Mouse (Mus musculus) heart, embryonic 11.5 days (tissue): Measurements from ENCODE around the gene Pomt1. TPM values are rescaled to one million over a fixed set of nuclear protein-coding genes. Genes with fewer than 3 reads are reported as not detected.

Experiments
- ATAC-seq: fragments of 200-750 bp; cut with Nextera tagmentation; replicated peaks from 2 replicates; pipeline ENCODE4 v1.8.0; 2017; ENCODE audit warnings: moderate library complexity; ENCODE audit not compliant: insufficient number of reproducible peaks, low FRiP score, low TSS enrichment
- H3K27ac ChIP-seq: fragments of 300-500 bp; sonication (generic); 2 replicates; pipeline ENCODE4 v1.5.1; 2014; ENCODE audit warnings: mild to moderate bottlenecking, low read depth, low read length
- H3K27me3 ChIP-seq: fragments of 300-500 bp; sonication (generic); 2 replicates; pipeline ENCODE4 v1.6.1; 2014; ENCODE audit warnings: mild to moderate bottlenecking, low read length, mixed read lengths; ENCODE audit not compliant: control insufficient read depth, insufficient read depth
- H3K36me3 ChIP-seq: fragments of 300-500 bp; sonication (generic); 2 replicates; pipeline ENCODE4 v1.6.1; 2014; ENCODE audit warnings: mild to moderate bottlenecking, low read length, moderate library complexity, mixed read lengths; ENCODE audit not compliant: control insufficient read depth, insufficient read depth
- H3K4me1 ChIP-seq: fragments of 300-500 bp; sonication (generic); 2 replicates; pipeline ENCODE4 v1.6.1; 2014; ENCODE audit warnings: low read length; ENCODE audit not compliant: control insufficient read depth, insufficient read depth
- H3K4me2 ChIP-seq: fragments of 300-500 bp; sonication (generic); 2 replicates; pipeline ENCODE4 v1.6.1; 2014; ENCODE audit warnings: mild to moderate bottlenecking, moderate library complexity
- H3K4me3 ChIP-seq: fragments of 300-500 bp; sonication (generic); 2 replicates; pipeline ENCODE4 v1.5.1; 2014; ENCODE audit warnings: low read depth, low read length
- H3K9ac ChIP-seq: fragments of 300-500 bp; sonication (generic); 2 replicates; pipeline ENCODE4 v1.6.1; 2014; ENCODE audit warnings: mild to moderate bottlenecking, low read depth, low read length, moderate library complexity
- H3K9me3 ChIP-seq: fragments of 300-500 bp; sonication (generic); replicated peaks from 2 replicates; pipeline ENCODE4 v1.6.1; 2016; ENCODE audit warnings: low read length; ENCODE audit not compliant: control insufficient read depth
- WGBS: fragments of 180-500 bp; shearing (Covaris S2); extraction: QIAGEN DNeasy Blood & Tissue Kit; methylation state at CpG from one replicate; pipeline ENCODE4 v1.1.7; 2014; ENCODE audit not compliant: insufficient replicate concordance; 5-methylcytosine and 5-hydroxymethylcytosine counted together
- polyA plus RNA-seq: library from polyadenylated mRNA; unstranded; fragments of >200 nt; fragmentation: Nextera tagmentation; extraction: Ambion mirVana; gene quantifications from 2 replicates; pipeline ENCODE4 v1.2.1, GENCODE M21; 2014

The Pomt1 gene
- polyA plus RNA-seq, 1 experiment from 2014 or later: 15.3 TPM

GRCm38 (mm10) chr2:32200712-32201111 is 35.7 kb upstream of the Pomt1 start:
- no peak overlapping the region for H3K4me2 ChIP-seq
- no peaks in the 10 kb centered on the region for H3K27me3 ChIP-seq
- H3K9me3 ChIP-seq: no peaks in the 10 kb centered on the region
- no peak overlapping the region for H3K9ac ChIP-seq
- H3K27ac ChIP-seq: no peak overlapping the region
- H3K4me3 ChIP-seq: no peak overlapping the region
- 94% methylated on average over 11 of the region's 11 CpGs for WGBS
- H3K4me1 ChIP-seq: no peaks in the 10 kb centered on the region
- peaks cover 73% of the 10 kb centered on the region for H3K36me3 ChIP-seq
- no peak for ATAC-seq

- no peak for ATAC-seq
- no peak overlapping the region for H3K9ac ChIP-seq
- WGBS: 60% methylated on average over 7 of the region's 7 CpGs
- no peaks in the 10 kb centered on the region for H3K9me3 ChIP-seq
- H3K27me3 ChIP-seq: no peaks in the 10 kb centered on the region
- H3K4me1 ChIP-seq: no peaks in the 10 kb centered on the region
- H3K4me3 ChIP-seq: no peak overlapping the region
- no peak overlapping the region for H3K4me2 ChIP-seq
- no peak overlapping the region for H3K27ac ChIP-seq
- peaks cover 73% of the 10 kb centered on the region for H3K36me3 ChIP-seq
These were observed 34.9 kb upstream of the Pomt1 start for GRCm38 (mm10) chr2:32201527-32201926.

GRCm38 (mm10) chr2:32203853-32204252 is 32.5 kb upstream of the Pomt1 start:
- no peak overlapping the region for H3K27ac ChIP-seq
- no peak overlapping the region for H3K9ac ChIP-seq
- WGBS: 91% methylated on average over 13 of the region's 13 CpGs

DNA sequence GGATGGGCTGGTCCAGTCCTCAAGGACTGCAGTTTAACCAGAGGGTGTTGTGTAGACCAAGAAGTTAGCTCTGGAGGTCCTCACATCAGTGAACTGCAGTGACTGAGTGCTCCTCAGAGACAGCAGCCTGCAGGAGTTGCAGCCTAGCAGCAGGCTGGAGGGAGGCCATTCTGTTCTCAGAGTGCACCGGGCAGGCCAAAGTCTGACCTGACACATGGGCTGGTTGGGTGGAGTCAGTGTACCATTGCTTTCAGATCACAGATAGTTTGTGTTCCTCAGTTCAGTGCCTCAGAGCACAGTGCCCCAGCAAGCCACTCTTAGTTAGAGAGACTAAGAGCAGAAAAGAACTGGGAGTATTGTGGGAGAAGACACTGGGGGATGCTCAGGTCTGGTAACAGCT is 28.7 kb upstream of the Pomt1 start:
- Histone ChIP-seq H3K27ac (no peak overlapping the region), H3K9me3 (no peaks in the 10 kb centered on the region), H3K36me3 (peaks cover 67% of the 10 kb centered on the region), H3K4me1 (no peaks in the 10 kb centered on the region), H3K9ac (no peak overlapping the region), H3K27me3 (no peaks in the 10 kb centered on the region), H3K4me3 (no peak overlapping the region), H3K4me2 (no peak overlapping the region)
- WGBS: 83% methylated on average over 1 of the region's 1 CpGs
- ATAC-seq: no peak

More at GRCm38 (mm10) chr2:32203853-32204252, 32.5 kb upstream of the Pomt1 start:
- H3K4me3 ChIP-seq: no peak overlapping the region
- no peaks in the 10 kb centered on the region for H3K9me3 ChIP-seq
- no peak for ATAC-seq
- H3K36me3 ChIP-seq: peaks cover 82% of the 10 kb centered on the region
- no peak overlapping the region for H3K4me2 ChIP-seq
- no peaks in the 10 kb centered on the region for H3K4me1 ChIP-seq
- no peaks in the 10 kb centered on the region for H3K27me3 ChIP-seq

DNA sequence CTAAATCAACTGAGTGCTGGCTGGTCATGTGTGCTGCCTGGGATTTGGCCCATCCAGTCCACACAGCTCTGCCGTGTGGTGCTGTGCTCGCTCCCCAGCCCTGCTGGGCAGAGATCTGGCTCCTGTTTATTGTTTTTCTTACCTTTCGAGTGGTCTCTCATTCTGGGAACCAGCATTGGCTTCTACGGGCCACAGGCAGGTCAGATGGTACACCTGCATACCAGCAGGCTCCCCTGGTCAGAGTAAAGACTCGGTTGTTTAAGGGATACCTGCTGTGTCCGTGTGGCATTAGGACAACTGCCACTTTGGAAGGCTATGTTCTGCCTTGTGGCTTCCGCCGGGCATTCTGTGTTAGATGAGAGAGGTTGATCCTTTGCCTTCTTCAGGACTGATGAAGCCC is 24.7 kb upstream of the Pomt1 start:
- no peak overlapping the region for H3K27ac ChIP-seq
- ATAC-seq: no peak
- 92% methylated on average over 8 of the region's 8 CpGs for WGBS

DNA sequence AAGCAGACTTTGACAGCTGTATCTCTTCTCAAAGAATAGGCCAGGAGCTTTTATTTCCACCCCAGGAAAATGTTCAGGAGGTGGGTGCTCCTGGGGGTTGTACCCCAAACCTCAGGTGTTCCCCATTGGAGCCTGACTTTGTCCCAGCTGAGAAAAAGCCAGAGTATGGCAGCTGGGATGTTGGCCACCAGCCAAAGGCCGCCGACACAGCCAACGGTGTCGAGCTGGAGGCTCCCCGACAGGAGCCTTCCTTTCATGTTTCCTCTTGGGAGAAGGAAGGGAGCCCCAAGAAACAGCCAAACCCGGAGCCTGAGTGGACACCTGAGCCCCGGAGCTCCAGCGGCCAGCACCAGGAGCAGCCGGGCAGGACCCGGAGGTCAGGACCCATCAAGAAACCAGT is 23.4 kb upstream of the Pomt1 start:
- no peak overlapping the region for H3K4me3 ChIP-seq
- ATAC-seq: no peak
- no peaks in the 10 kb centered on the region for H3K9me3 ChIP-seq
- no peaks in the 10 kb centered on the region for H3K27me3 ChIP-seq
- H3K27ac ChIP-seq: no peak overlapping the region
- no peaks in the 10 kb centered on the region for H3K4me1 ChIP-seq
- H3K4me2 ChIP-seq: no peak overlapping the region
- 83% methylated on average over 10 of the region's 10 CpGs for WGBS
- peaks cover 70% of the 10 kb centered on the region for H3K36me3 ChIP-seq
- H3K9ac ChIP-seq: no peak overlapping the region

More for the DNA sequence above, 24.7 kb upstream of the Pomt1 start:
- Histone ChIP-seq H3K36me3 (peaks cover 71% of the 10 kb centered on the region), H3K9ac (no peak overlapping the region), H3K4me1 (no peaks in the 10 kb centered on the region), H3K27me3 (no peaks in the 10 kb centered on the region), H3K4me2 (no peak overlapping the region), H3K9me3 (no peaks in the 10 kb centered on the region), H3K4me3 (no peak overlapping the region)

GRCm38 (mm10) chr2:32215576-32215975 is 20.8 kb upstream of the Pomt1 start:
- H3K36me3 ChIP-seq: peaks cover 73% of the 10 kb centered on the region
- WGBS: 92% methylated on average over 10 of the region's 10 CpGs
- H3K4me2 ChIP-seq: no peak overlapping the region
- no peak for ATAC-seq
- H3K9me3 ChIP-seq: no peaks in the 10 kb centered on the region
- no peak overlapping the region for H3K4me3 ChIP-seq
- H3K4me1 ChIP-seq: no peaks in the 10 kb centered on the region
- H3K27me3 ChIP-seq: no peaks in the 10 kb centered on the region
- H3K9ac ChIP-seq: no peak overlapping the region
- H3K27ac ChIP-seq: no peak overlapping the region

- no peak overlapping the region for H3K27ac ChIP-seq
- H3K36me3 ChIP-seq: peaks cover 76% of the 10 kb centered on the region
- no peaks in the 10 kb centered on the region for H3K9me3 ChIP-seq
- no peak overlapping the region for H3K9ac ChIP-seq
- 90% methylated on average over 10 of the region's 10 CpGs for WGBS
- H3K4me1 ChIP-seq: no peaks in the 10 kb centered on the region
- ATAC-seq: no peak
- H3K4me2 ChIP-seq: no peak overlapping the region
- no peak overlapping the region for H3K4me3 ChIP-seq
- H3K27me3 ChIP-seq: no peaks in the 10 kb centered on the region
These were observed 19.9 kb upstream of the Pomt1 start for GRCm38 (mm10) chr2:32216506-32216905.

DNA sequence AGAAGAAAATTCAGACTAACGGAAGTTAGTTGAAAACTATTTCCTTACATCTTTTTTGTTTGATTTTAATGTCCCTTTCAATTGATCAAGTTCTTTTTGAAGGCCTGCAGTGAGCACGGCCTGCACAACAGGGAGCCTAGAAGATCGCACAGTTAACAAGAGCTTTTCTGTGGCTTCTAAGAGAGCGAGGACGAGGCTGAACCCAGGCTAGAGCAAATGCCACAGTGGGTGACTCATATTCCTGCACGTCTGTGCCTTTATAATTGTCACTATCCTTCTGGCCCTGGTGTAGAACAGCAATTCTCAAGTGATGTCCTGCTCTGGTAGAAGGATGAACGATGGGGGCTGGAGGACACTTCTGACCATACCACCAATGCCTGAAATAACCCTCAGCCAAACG is 18.7 kb upstream of the Pomt1 start:
- 91% methylated on average over 8 of the region's 8 CpGs for WGBS
- peaks cover 75% of the 10 kb centered on the region for H3K36me3 ChIP-seq
- no peak overlapping the region for H3K4me2 ChIP-seq
- H3K9ac ChIP-seq: no peak overlapping the region
- no peaks in the 10 kb centered on the region for H3K27me3 ChIP-seq
- ATAC-seq: no peak
- no peaks in the 10 kb centered on the region for H3K9me3 ChIP-seq
- H3K27ac ChIP-seq: no peak overlapping the region
- H3K4me3 ChIP-seq: no peak overlapping the region
- no peaks in the 10 kb centered on the region for H3K4me1 ChIP-seq
